Mouse (Mus musculus) small intestine, adult 2 months (tissue): ENCODE data around the gene Smoc2.

Experiments used
- CTCF ChIP-seq: fragments of 200-500 bp; IDR thresholded peaks from 2 replicates; pipeline ENCODE4 v1.5.1; 2012; ENCODE audit warnings: low read depth, mild to moderate bottlenecking, control low read depth, inconsistent platforms, low read length, moderate library complexity, mixed read lengths; ENCODE audit not compliant: insufficient replicate concordance, insufficient read length; ENCODE audit errors: extremely low read depth
- POLR2A ChIP-seq: fragments of 200-500 bp; IDR thresholded peaks from 2 replicates; pipeline ENCODE4 v1.6.1; 2012; ENCODE audit warnings: low read depth, mild to moderate bottlenecking, control low read depth, inconsistent platforms, low read length, moderate library complexity

DNA sequence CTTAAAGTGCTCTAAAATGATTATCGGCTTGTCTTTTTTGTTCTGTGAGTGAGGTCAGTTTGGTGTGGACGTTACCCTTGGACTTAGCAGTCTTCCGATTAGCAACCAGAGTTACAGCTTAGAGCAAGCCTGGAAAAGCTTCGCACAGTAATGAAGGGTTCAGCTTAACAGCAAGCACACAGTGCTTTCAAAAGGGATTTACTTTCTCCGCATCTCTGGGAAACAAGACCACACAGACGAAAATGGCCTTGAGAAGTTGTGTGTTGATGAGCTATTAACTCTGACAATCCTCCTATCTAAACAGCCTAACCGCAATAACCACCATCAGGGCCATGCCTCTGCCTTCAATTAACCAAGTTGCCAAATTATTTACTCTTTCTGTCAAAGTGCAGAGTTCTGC, 46.9 kb downstream of the Smoc2 start:
- no peak for TF ChIP-seq CTCF
- TF ChIP-seq POLR2A: no peak
